Mouse (Mus musculus) right cerebral cortex, postnatal 36 days (tissue): Measurements from ENCODE around the gene Hbb-bs.
"Not testable (repeated sequence)": the region's sequence is repeated elsewhere in the genome, so short reads cannot be mapped to it uniquely, and the experiment has no call there.

Experiments
- DNase-seq, 2 experiments: peaks; one replicate each; pipeline ENCODE4 v3.0.0; 2022; ENCODE audit warnings: low spot score in 2 of 2, mixed read lengths in 1 of 2

Gene Hbb-bs

GRCm38 (mm10) chr7:103811223-103811845 is 16.6 kb downstream of the Hbb-bs start:
- no peak for DNase-seq

- DNase-seq = no peak
These were observed 17.1 kb downstream of the Hbb-bs start for GRCm38 (mm10) chr7:103810746-103811145.

- no peak for DNase-seq
These were observed 17.6 kb downstream of the Hbb-bs start for GRCm38 (mm10) chr7:103810296-103810695.

GRCm38 (mm10) chr7:103809801-103810155 is 18.1 kb downstream of the Hbb-bs start:
- no peak for DNase-seq

GRCm38 (mm10) chr7:103808971-103809800 is 18.7 kb downstream of the Hbb-bs start:
- no peak for DNase-seq

GRCm38 (mm10) chr7:103808120-103808519 is 19.8 kb downstream of the Hbb-bs start:
- not testable (repeated sequence) for DNase-seq

- no peak for DNase-seq
These were observed 21.0 kb downstream of the Hbb-bs start for GRCm38 (mm10) chr7:103806856-103807255.

GRCm38 (mm10) chr7:103792669-103793388 is 35.1 kb downstream of the Hbb-bs start:
- no peak for DNase-seq

GRCm38 (mm10) chr7:103791721-103792120 is 36.2 kb downstream of the Hbb-bs start, which contains the start of gene Olfr67:
Gene Olfr67, minus strand, starts transcription at chr7:103791821.
- no peak for DNase-seq

- DNase-seq = no peak
These were observed 48.3 kb downstream of the Hbb-bs start, which contains the start of gene Olfr68 for GRCm38 (mm10) chr7:103779598-103779997. Gene Olfr68, minus strand, starts transcription at chr7:103779698.

- DNase-seq = not testable (repeated sequence)
These were observed 50.2 kb downstream of the Hbb-bs start for GRCm38 (mm10) chr7:103777652-103778051.
